Mouse (Mus musculus) stomach, postnatal 0 days (tissue): ENCODE results near the gene Ywhag.

ENCODE experiments used
- CTCF ChIP-seq: IDR thresholded peaks from 2 replicates; pipeline ENCODE4 v1.5.1; 2016; ENCODE audit warnings: antibody characterized with exemption, low read depth, mild to moderate bottlenecking, moderate library complexity
- EP300 ChIP-seq: optimal IDR thresholded peaks from 2 replicates; pipeline ENCODE3; 2016; ENCODE audit warnings: antibody characterized with exemption

GRCm38 (mm10) chr5:135962492-135963279, 28.3 kb upstream of the Ywhag start:
- peak; percentile 43 for TF ChIP-seq CTCF
- no peak for TF ChIP-seq EP300
